Mouse (Mus musculus) gastrocnemius, adult 18-20 months (tissue): ENCODE measurements around the gene Fermt3. TPM values are rescaled to one million over a fixed set of nuclear protein-coding genes. Genes with fewer than 3 reads are reported as not detected.

ENCODE experiments used
- total RNA-seq, 2 experiments: library from RNA; stranded (reverse); gene quantifications; 2 replicates each; pipeline ENCODE4 v1.2.3; 2021

Fermt3 gene
- total RNA-seq, 2 experiments from 2014 or later = 0.64 to 0.93 TPM

Other genes starting within 250 kb of the Fermt3 start
- gene Rps6ka4, start 178.8 kb downstream of the Fermt3 start, total RNA-seq = 10 to 100 TPM in 1 of 2 experiments, 1 to 10 TPM in 1; 9.1 to 10.6 TPM
- under 1 TPM; 0.46 to 0.74 TPM for gene Ccdc88b, start 161.3 kb downstream of the Fermt3 start, total RNA-seq
- 10 to 100 TPM; 43.9 to 44.7 TPM for gene Trmt112, start 109.8 kb downstream of the Fermt3 start, total RNA-seq
- 100 to 1,000 TPM; 219 to 239 TPM for gene Prdx5, start 109.4 kb downstream of the Fermt3 start, total RNA-seq
- gene Esrra, start 97.7 kb downstream of the Fermt3 start, total RNA-seq = 10 to 100 TPM; 76.5 to 93.1 TPM
- not detected for gene Catsperz, start 94.1 kb downstream of the Fermt3 start, total RNA-seq
- not detected for gene Kcnk4, start 85.0 kb downstream of the Fermt3 start, total RNA-seq
- gene Bad, start 77.6 kb downstream of the Fermt3 start, total RNA-seq = 10 to 100 TPM in 1 of 2 experiments, 1 to 10 TPM in 1; 9.7 to 12.2 TPM
- 10 to 100 TPM; 10.0 to 10.4 TPM for gene Gpr137, start 77.0 kb downstream of the Fermt3 start, total RNA-seq
- 100 to 1,000 TPM; 117 to 145 TPM for gene Ppp1r14b, start 44.5 kb downstream of the Fermt3 start, total RNA-seq
- gene Plcb3, start 43.0 kb downstream of the Fermt3 start, total RNA-seq = 10 to 100 TPM; 10.2 to 11.3 TPM
- 10 to 100 TPM in 1 of 2 experiments, 1 to 10 TPM in 1; 8.2 to 13.1 TPM for gene Fkbp2, start 39.0 kb downstream of the Fermt3 start, total RNA-seq
- gene Vegfb, start 31.8 kb downstream of the Fermt3 start, total RNA-seq = 100 to 1,000 TPM; 181 to 206 TPM
- gene Dnajc4, start 26.9 kb downstream of the Fermt3 start, total RNA-seq = 10 to 100 TPM; 33.9 to 38.4 TPM
- 10 to 100 TPM; 12.0 to 13.7 TPM for gene Nudt22, start 23.4 kb downstream of the Fermt3 start, total RNA-seq
- gene Trpt1, start 23.3 kb downstream of the Fermt3 start, total RNA-seq = 10 to 100 TPM; 24.4 to 26.4 TPM
- gene Stip1, start 20.5 kb upstream of the Fermt3 start, total RNA-seq = 10 to 100 TPM; 89.7 to 98.5 TPM
- 100 to 1,000 TPM; 276 to 311 TPM for gene Macrod1, start 37.3 kb upstream of the Fermt3 start, total RNA-seq
- 1 to 10 TPM; 1.1 to 1.9 TPM for gene Flrt1, start 86.3 kb upstream of the Fermt3 start, total RNA-seq
- gene Otub1, start 186.8 kb upstream of the Fermt3 start, total RNA-seq = 10 to 100 TPM; 50.8 to 57.0 TPM
- gene Cox8a, start 198.1 kb upstream of the Fermt3 start, total RNA-seq = 100 to 1,000 TPM in 1 of 2 experiments, 10 to 100 TPM in 1; 72.3 to 102 TPM
- 10 to 100 TPM; 11.6 to 12.2 TPM for gene Naa40, start 221.7 kb upstream of the Fermt3 start, total RNA-seq
- 1 to 10 TPM; 2.2 to 2.7 TPM for gene Rcor2, start 247.9 kb upstream of the Fermt3 start, total RNA-seq